Mouse (Mus musculus) brain, embryonic 14.5 days (tissue): ENCODE measurements around the gene Otx2. TPM values are rescaled to one million over a fixed set of nuclear protein-coding genes. Genes with fewer than 3 reads are reported as not detected.

Source experiments
- DNase-seq: peaks from one replicate; pipeline ENCODE4 v3.0.0-alpha.2; 2011; ENCODE audit warnings: low read depth
- CTCF ChIP-seq: fragments of 200-500 bp; IDR thresholded peaks from 2 replicates; pipeline ENCODE4 v1.5.1; 2012; ENCODE audit warnings: inconsistent platforms, mild to moderate bottlenecking, moderate library complexity, borderline replicate concordance; ENCODE audit not compliant: insufficient read depth, insufficient read length; ENCODE audit errors: extremely low read depth
- POLR2A ChIP-seq: fragments of 200-500 bp; IDR thresholded peaks from 2 replicates; pipeline ENCODE4 v1.6.1; 2012; ENCODE audit warnings: mild to moderate bottlenecking, inconsistent platforms, borderline replicate concordance; ENCODE audit not compliant: poor library complexity, insufficient read depth, insufficient read length, severe bottlenecking; ENCODE audit errors: extremely low read depth
- polyA plus RNA-seq: library from polyadenylated mRNA; depleted of rRNA; stranded (reverse); fragments of >200 nt; gene quantifications from 2 replicates; pipeline ENCODE4 v1.2.3, GENCODE M21; 2012; rRNA removed

Gene Otx2
- polyA plus RNA-seq, 1 experiment = 65.6 TPM

DNA sequence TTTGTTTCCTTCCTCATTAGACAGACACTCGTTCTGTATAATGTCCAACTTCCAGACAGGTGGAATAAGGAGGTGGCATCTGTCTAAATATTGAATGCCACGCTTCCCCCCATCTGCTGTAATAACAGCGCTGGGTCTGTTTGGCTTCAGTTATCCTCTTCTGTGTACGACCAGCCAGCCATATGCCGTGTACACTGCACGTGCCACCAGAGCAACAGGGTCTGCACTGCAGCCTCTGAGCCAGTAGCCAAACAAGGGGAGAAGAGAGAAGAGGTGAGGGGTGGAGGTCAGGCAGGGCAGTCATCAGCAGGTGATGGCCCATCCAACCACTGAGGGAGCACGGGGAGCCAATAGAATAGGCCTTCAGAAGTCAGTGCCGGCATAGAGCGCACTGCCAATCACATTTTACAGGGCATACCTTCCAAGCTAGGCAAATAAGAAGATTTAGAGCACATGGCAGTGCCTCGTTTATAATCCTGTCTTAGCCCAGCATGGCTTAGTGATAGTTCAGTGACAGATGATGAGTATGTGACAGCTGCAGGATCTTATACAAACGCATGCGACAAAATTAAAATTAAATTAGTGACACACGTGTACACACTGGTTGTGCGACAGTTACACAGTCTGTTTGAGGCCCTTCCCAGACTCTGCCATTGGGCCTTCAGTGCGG is 64.8 kb downstream of the Otx2 start:
- peak; percentile 86 for DNase-seq
- no peak for TF ChIP-seq CTCF
- TF ChIP-seq POLR2A = no peak

Other genes with a start within 250 kb of the Otx2 start
- 18.3 and 19.6 TPM in 2 replicates for gene Tmem260, start 227.7 kb downstream of the Otx2 start, polyA plus RNA-seq